Comparison of ENCODE assay signal across 9 mouse cellular contexts in the genomic region with DNA sequence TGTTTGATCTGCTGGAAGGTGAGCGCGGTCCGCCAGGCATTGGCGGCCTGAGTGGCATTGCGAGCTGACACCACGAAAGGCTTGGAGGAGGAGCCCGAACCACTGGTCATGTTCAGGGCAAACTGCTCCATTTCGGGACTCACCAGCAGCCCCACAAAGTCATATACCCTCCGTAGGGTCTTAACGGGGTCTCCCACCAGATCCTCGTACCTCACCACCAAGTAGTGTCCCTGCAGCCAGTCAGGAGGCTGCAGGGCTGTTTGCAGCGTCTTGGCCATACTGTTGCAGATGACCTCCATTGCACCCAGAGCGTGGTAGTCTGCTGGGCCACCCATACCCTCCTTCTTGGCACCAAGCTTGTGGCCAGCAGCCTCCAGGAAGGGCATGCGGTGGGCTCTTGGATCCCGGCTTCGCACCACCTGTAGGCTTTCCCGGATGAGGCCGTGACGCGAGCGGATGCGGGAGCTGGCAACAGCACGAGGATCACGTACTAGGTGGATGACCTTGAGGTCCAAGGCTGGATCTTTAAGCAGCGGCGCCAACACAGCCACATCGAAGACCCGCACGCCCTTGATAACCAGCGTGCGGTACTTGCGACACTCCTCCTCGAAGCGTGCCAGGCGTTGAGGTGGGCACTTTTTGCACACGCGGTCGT. TPM values are rescaled to one million over a fixed set of nuclear protein-coding genes. Genes with fewer than 3 reads are reported as not detected.
DNase-seq lines count a peak whose midpoint lies in the region; ATAC-seq and TF ChIP-seq lines count a peak whose summit lies in the region.
"Had no signal": no experiment of that assay in that cellular context is flagged by ENCODE, and none has a peak within 500 bp of the region (broad histone marks: within the 10 kb centered on the region; RNA-seq: fewer than 3 reads in every experiment).

No protein-coding gene starts in this region.

- H3K9ac ChIP-seq in hindbrain, postnatal 0 days (replicated peaks; ENCODE audit: low read length) = peak overlapping the region; percentile 83; the same call in 1 of the 2 replicates

- peak overlapping the region; percentile 94 for H3K4me2 ChIP-seq in hindbrain, postnatal 0 days (ENCODE audit: low read depth, low read length)

- TF ChIP-seq POLR2A in cerebellum, adult 2 months (IDR thresholded peaks at IDR 0.05; ENCODE audit: borderline replicate concordance, insufficient read depth, low read length) = no peak

- no peaks in the 10 kb centered on the region for H3K9me3 ChIP-seq in hindbrain, postnatal 0 days (ENCODE audit: low read length)

- peak in 1 of 2 experiments; percentile 8 for DNase-seq in cerebellum, adult 2 months
- no peak for DNase-seq in cerebellum, postnatal 4 days (ENCODE audit: low spot score in 2 of 2)
- DNase-seq in thymus, postnatal 36 days = peak; percentile 3 to 14
- no peak for DNase-seq in thymus, postnatal 0 days (ENCODE audit: low spot score)
- DNase-seq in hindbrain, postnatal 0 days (ENCODE audit: low spot score) = no peak
- peak; percentile 2 for DNase-seq in lung, postnatal 36 days
- no peak for DNase-seq in gastrocnemius, postnatal 10 days
- no peak for DNase-seq in spleen, postnatal 14 days (ENCODE audit: low spot score in 2 of 2)

- WGBS in cerebellum, adult 2 months = 64% methylated on average over 38 of the region's 38 CpGs
- WGBS in hindbrain, postnatal 0 days = 69% methylated on average over 38 of the region's 38 CpGs

- H3K4me1 ChIP-seq in cerebellum, adult 2 months (ENCODE audit: control insufficient read depth, insufficient read depth, low read length) = no peaks in the 10 kb centered on the region
- peaks cover 6% of the 10 kb centered on the region; the same call in 1 of the 2 replicates for H3K4me1 ChIP-seq in hindbrain, postnatal 0 days (ENCODE audit: insufficient read depth, low read length)

- no peaks in the 10 kb centered on the region; the same call in 1 of the 2 replicates for H3K27me3 ChIP-seq in cerebellum, adult 2 months (ENCODE audit: control insufficient read depth, insufficient read depth, low read length)
- no peaks in the 10 kb centered on the region for H3K27me3 ChIP-seq in hindbrain, postnatal 0 days (ENCODE audit: insufficient read depth, low read length)
- H3K27me3 ChIP-seq: CH12.LX had no signal

- no peak overlapping the region for H3K27ac ChIP-seq in cerebellum, adult 2 months (ENCODE audit: insufficient read depth, low read length)
- H3K27ac ChIP-seq in hindbrain, postnatal 0 days = no peak overlapping the region

- TF ChIP-seq CTCF in cerebellum, adult 2 months (IDR thresholded peaks at IDR 0.05; ENCODE audit: borderline replicate concordance, insufficient read depth, low read depth, low read length) = no peak
- TF ChIP-seq CTCF in hindbrain, postnatal 0 days (IDR thresholded peaks at IDR 0.05; ENCODE audit: low read depth) = no peak

- ATAC-seq in hindbrain, postnatal 0 days = no peak

- peak overlapping the region; percentile 37 for H3K4me3 ChIP-seq in cerebellum, adult 2 months (replicated peaks; ENCODE audit: insufficient read depth, low read depth, low read length)
- H3K4me3 ChIP-seq in hindbrain, postnatal 0 days (ENCODE audit: low read length) = peak overlapping the region; percentile 83

- H3K36me3 ChIP-seq in hindbrain, postnatal 0 days (ENCODE audit: insufficient read depth, low read length) = no peaks in the 10 kb centered on the region

RNA-seq across cellular contexts. Expression of gene Chst2, which starts 1.6 kb away (rescaled TPM):
- polyA plus RNA-seq in cerebellum, adult 2 months (2012; rRNA removed) = 15.4 and 16.8 TPM in 2 replicates
- polyA plus RNA-seq in thymus, postnatal 0 days (2015; fragmentation: Nextera tagmentation; extraction: Ambion mirVana) = 0.91 and 1.0 TPM in 2 replicates
- total RNA-seq in hindbrain, postnatal 0 days (2014; rRNA removed) = 73.8 and 88.2 TPM in 2 replicates
- 27.5 and 28.0 TPM in 2 replicates for polyA plus RNA-seq in hindbrain, postnatal 0 days (2015; fragmentation: Nextera tagmentation; extraction: Ambion mirVana)
- 1 to 10 TPM; 3.9 to 4.2 TPM for total RNA-seq in gastrocnemius, postnatal 10 days (2021)
- total RNA-seq: CH12.LX had no signal

Comparison
In these comparisons a context has a peak if more than half of its experiments do, and no peak if none do; other contexts are left out.
1. DNase-seq: peak in thymus, postnatal 36 days (2 of 2) and lung, postnatal 36 days (single experiment); none in cerebellum, postnatal 4 days (0 of 2), thymus, postnatal 0 days (single experiment), hindbrain, postnatal 0 days (single experiment), gastrocnemius, postnatal 10 days (single experiment) and spleen, postnatal 14 days (0 of 2).